Mouse (Mus musculus) CD8-positive naive resting alpha-beta T cell, adult 2 months (primary cell): ENCODE measurements around the gene Scamp5.
"Not testable (repeated sequence)": the region's sequence is repeated elsewhere in the genome, so short reads cannot be mapped to it uniquely, and the experiment has no call there.

ENCODE experiments used
- DNase-seq, 2 experiments: peaks; one replicate each; pipeline ENCODE4 v3.0.0; 2022; ENCODE audit warnings: low read depth in 2 of 2, low spot score in 2 of 2

The Scamp5 gene

GRCm38 (mm10) chr9:57452624-57453462 lies 15.0 kb downstream of the Scamp5 start:
- no peak for DNase-seq

DNA sequence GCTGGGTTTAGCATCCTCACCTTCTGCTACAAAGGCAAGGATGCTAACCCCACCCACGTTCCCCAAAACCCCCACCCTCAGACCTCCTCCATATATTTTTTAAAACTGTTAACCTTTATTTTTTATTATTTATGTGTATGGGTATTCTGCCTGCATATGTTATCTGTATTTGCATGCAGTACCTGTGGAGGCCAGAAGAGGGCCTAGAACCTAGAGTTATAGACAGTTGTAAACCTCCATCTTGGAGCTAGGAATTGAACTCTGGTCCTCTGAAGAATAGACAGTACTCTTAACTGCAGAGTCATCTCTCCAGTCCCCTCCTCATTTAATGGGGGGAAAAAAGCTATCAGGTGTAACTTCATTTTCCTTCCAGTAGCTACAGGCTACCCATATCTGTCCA lies 18.1 kb downstream of the Scamp5 start:
- DNase-seq = peak in 1 of 2 experiments; percentile 23

- DNase-seq = no peak
Observed at GRCm38 (mm10) chr9:57440620-57441019, 27.2 kb downstream of the Scamp5 start.

DNA sequence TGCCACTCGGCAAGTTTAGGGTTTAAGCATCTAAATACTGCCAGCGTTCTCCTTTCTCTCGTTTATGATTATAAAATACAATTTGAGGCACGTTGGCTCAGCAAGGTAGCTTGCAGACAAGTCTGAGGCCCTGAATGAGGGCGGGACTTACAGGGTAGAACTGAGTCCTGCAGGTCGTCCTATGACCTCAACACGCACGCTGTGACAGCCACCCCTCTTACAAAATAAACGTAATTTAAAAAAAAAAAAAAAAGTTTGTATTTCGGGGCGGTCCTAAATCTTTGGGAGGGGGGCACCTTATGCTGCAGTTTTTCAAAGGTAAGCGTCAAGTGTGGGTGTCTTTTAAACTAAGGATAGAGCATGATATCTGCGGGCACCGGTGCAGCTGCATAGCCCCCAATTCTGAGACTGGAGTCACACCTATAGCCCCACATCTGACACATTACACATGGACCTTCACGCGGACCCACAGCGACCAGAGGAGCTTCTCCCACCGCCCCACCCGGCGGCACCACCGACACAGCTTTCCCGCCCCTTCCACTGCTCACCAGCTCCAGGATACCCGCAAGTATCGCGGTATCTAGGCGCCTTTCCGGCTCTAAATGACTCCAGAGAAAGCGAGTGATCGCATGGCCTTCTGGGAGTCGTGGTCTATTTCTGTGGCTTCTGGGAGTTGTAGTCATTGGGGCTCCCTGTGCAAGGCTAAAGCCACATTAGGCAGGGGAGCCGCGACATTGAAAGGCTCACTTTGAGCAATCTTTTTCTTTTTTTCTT lies 28.2 kb downstream of the Scamp5 start, which contains the start of gene Ppcdc:
Gene Ppcdc (minus strand): TSS at position 603 of the 774 bp plus-strand sequence.
- DNase-seq = peak; percentile 84 to 88

DNA sequence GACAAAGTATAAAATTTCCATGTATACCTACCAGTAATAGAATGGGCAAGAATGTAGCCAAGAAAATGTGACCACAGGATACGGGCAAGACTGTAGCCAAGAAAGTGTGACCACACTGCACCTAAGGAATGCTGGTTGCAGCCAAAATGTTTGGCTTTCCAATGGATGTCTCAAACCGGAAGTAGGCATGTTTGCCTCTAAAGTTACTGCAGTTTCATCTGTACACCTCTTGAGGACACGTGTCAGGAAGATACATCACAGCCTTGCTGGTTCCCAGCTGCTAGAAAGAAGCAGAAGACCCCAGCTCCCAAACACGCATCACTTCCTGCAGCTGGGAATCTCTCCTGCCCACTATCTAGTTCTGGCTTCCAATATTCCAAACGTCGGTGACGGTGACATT lies 28.8 kb downstream of the Scamp5 start:
- DNase-seq = no peak

GRCm38 (mm10) chr9:57437896-57438614 lies 29.8 kb downstream of the Scamp5 start:
- no peak for DNase-seq

DNA sequence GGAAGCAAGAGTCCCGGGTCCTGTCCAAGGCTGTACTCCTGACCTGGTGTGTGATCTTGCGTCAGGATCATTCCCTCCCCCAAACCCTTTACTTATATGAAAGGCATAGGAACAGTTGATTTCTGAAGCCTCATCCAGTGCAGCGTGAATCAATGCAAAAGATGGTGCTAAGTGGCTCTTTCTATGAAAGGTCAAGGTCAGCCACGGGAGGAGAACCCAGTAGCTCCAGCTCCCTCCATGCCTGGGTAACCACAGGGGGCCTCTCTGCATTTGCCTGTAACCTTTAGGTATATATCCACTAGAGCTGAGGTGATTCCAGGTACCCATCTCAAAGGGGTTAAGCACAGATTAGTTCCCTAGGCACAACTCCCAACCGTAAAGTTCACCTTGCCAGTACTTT lies 31.7 kb downstream of the Scamp5 start:
- DNase-seq = no peak

DNA sequence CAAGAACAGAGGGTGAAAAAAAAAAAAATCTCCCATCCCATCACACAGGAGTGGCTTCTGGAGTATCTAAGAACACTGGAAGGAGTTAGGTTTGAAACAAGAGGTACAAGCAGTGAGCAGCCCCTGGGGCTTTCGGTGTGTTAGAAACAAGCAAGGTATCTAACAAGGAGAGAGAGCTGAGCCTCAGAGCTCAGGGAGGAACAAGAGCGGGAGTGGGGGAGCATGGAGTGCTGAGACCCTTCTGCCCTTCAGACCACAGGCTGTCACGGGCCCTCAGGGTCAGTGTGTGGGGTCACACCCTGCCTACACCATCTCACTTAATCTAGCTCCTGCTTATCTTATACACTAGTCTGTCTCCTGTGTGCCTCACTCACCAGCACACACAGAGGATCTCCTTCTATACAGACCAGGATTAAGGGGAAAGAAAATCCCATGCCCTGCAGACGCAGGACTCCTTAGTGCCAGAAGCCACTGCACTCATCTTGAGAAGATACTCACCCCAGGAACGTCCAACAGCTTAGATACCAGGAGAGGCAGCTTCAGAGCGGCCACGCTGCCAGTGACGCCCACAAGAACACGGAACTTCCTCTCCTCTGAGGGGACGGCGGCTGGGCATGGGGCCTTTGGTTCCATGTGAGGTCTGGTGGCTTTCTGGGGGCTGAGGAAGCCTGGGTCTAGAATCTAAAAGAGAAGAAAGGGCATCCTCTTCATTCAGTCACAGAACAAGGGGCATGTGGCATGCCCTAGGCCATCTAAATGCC lies 33.3 kb downstream of the Scamp5 start:
- no peak for DNase-seq

GRCm38 (mm10) chr9:57433097-57434032 lies 34.5 kb downstream of the Scamp5 start:
- DNase-seq = peak; percentile 71 to 80

GRCm38 (mm10) chr9:57432480-57432879 lies 35.4 kb downstream of the Scamp5 start:
- DNase-seq = no peak

GRCm38 (mm10) chr9:57431202-57431601 lies 36.7 kb downstream of the Scamp5 start:
- no peak for DNase-seq

DNA sequence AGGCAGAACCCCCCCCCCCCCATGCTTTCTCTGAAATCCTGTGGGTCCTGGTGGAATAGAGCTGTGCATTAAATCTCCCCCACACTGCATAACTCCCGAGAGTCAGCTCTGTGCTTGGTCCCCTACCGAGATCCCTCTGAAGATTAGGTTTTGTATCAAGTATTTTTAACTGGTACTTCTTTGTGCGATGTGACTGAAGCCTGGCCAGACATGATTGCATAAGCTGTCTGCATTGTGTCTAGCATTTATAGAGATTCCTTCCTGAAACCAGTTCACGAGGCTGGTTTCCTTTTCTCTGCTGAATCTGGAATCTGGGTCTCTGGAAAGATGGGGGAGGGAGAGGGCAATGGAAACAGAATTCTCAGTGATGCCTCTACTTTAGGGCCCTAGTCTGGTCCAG lies 39.5 kb downstream of the Scamp5 start:
- DNase-seq = no peak

- DNase-seq = no peak
Observed at GRCm38 (mm10) chr9:57427937-57428336, 39.9 kb downstream of the Scamp5 start.

- DNase-seq = not testable (repeated sequence)
Observed at GRCm38 (mm10) chr9:57427123-57427522, 40.7 kb downstream of the Scamp5 start.

DNA sequence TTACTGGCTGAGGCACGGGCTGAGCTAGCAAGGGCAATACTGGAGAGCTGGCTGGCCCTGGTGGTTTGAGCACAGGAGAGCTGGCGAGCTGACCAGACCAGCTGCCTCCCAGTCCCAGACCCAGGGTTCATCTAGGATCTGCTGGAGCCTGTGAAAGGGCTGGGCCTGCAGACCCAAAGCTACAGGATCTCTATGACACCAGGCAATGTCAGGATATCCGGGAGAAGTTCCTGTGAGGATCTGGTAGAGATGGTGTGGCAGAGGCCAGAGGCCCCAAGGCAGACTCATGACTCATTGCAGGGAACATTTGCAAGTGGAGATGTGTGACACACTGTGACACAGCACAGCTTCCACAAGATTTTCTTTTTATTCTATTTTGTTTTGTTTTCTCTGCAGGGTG lies 42.7 kb downstream of the Scamp5 start:
- no peak for DNase-seq

DNA sequence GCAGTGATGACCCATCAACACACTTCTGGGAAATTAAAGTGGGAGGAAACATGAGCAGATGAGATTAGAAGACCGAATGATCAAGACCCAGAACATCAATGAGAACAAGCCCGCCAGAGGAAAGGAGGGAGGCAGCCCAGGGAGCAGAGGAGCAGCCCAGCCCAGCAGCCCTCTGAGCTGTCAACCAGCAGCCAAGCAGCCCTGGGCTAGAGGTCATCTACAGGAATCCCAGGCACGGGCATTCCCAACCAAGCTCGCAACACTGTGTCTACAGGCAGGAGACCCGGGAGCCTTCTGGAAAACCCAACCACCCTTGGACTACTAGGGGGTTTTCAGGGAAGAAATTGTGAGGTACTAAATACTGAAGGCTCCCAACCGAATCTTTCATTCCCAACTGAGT lies 43.8 kb downstream of the Scamp5 start:
- DNase-seq = no peak

GRCm38 (mm10) chr9:57421688-57422111 lies 46.2 kb downstream of the Scamp5 start:
- DNase-seq = no peak

DNA sequence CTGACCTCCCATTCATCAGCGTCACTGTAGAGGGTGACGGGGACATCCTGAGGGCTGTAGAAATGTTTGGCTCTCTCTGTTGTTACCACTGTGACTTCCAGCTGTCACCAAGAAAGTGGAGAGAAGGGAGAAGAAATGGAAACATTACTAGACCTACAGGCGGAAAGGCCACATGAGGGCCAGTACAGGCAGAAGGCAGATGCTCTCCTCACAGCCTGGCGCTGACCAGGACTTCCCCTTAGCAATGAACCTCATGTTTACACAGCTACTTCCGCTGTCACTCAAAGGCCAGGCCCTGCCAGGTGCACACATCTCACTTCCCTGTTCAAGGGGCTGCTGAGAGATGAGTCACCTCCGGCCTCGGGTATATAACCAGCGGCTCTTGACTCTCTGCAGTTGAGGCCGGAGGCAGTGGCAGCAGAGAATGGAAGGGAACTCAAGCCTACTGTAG lies 46.7 kb downstream of the Scamp5 start:
- peak; percentile 67 to 69 for DNase-seq

GRCm38 (mm10) chr9:57420321-57421120 lies 47.3 kb downstream of the Scamp5 start:
- no peak for DNase-seq
